Mouse (Mus musculus) right cerebral cortex, postnatal 25 days (tissue): ENCODE measurements at regions not wholly inside any gene's neighbourhood (a gene's known extent, or its start where the extent isn't known, plus 50 kb on each side); places are given as distances from the start of the nearest gene placed in this dataset.

Source experiments
- DNase-seq: peaks from one replicate; pipeline ENCODE4 v3.0.0; 2022

DNA sequence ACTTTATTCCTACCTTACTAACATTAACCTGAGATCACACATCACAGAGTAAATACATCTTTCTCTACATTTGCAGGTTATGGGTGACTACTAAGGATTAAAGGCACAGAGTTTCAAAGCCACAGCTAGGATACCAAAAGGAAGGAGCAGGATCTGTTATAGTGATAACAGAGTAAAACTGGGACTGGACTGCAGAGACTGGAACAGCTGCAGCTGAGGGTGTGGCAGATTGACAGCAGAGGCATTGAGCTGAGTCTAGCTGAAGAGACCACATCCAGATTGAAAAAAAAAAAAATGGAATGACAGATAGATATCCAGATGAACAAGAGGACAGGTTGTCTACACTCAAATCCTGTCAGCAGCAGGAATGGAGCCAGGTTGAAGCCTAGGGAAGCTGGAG, 301.1 kb downstream of the Irs2 start:
- DNase-seq = no peak

DNA sequence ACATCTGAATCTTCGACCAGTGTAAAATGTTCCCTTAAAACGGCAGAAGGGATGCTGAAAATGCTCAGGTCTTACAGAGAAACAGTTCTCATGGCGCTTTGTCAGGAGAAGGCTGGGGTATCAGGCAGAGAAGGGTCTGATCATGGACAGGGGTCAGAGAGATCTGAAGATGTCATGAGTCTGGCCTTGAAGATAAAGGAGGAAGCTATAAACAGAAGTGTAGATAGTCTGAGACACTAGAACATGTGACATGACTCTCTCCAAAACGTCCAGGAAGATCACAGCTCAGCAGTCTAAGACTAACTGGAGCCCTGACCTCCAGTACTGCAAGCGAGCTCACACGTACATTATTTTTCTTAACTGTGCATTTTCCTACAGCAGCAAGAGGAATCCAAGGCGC, 302.3 kb downstream of the Irs2 start:
- no peak for DNase-seq

DNA sequence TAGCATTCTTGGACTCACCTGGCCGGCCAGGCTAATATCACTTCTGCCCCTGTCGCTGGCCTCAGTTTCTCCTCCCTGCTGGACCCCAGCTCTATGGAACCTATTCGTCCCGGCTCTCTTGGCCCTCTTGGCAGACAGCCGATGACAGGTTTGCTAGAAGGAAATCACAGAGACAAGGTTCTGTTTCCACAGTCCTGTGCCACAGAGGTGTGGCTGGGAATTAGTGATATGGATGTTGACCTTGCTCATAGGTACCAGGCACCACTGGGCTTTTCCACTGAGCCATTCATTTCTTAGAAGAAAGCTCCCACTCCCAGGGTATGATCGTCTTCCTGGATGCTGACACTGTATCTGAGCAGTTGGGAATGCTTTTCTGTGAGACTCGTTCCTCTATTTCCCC, 305.5 kb downstream of the Irs2 start:
- no peak for DNase-seq

DNA sequence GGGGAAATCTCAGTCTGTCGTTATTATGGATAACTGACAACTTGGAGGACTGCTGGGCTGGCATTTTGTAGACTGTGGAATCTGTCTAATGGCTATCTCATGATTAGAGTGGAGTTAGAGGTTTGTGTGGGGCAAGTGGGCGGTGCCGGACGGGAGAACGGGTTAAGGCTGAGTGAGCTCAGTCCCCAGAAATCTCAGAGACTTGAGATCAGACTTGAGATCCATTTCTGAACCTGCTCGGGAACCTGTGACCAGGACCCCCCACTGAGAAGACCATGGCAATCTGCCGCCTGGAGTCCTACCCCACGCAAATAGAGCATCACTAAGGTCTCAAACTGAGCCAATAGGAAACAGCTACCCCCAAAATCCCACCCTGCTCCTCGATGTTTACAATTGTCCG, 306.0 kb downstream of the Irs2 start:
- no peak for DNase-seq

DNA sequence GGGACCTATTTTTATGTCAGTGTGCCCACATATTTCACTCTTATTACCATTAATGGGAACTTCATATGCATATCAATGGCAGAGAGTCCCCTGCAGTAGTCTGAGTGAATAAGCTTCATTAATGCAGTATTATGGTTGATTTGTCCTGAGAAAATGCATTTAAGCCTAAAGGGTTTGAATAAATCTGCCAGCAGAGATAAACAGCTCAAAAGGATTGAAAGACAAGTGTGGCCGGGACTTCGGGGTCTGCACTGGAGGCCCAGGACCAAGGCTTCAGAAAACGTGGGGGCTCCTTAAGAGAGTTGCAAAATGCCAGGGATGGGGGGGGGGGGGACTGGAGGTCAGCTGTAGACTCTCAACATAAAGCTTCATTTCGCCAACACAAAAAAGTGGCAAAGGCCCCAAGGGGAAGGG, 306.6 kb downstream of the Irs2 start:
- no peak for DNase-seq

DNA sequence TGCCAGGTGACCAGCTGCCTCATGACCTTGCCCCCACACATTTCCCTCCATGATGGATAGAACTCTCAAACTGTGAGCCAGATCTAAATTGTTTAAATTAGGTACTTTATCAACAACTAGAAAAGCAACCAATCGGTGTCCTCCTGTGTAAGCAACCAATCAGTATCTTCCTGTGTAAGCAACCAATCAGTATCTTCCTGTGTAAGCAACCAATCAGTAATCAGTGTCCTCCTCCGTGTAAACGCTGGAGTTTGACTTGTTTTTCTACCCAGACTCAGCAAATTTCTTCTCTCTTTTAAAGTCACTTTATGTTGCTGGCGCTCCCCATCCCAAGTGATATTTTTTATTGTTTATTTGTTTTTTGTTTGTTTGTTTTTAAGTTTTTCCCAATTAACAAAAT, 307.0 kb downstream of the Irs2 start:
- DNase-seq = no peak

DNA sequence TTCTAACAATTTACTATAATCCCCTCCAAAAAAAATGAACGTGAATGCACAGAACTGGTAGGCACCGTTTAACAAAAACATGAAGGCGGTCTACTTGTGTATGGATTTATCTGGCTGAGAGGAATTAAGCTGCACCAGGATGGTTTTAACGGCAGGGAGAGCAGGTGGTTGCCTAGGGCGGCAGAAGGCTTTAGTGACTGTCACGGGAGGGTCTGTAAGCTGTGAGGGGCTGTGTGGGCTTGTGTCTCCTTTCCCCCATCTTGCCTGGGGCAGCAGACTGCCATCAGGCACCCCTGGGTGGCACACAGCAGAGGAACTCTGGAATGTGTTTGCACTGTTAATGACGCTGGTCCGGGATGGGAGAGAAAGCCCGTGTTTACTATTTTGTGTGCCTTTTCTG, 308.6 kb downstream of the Irs2 start:
- no peak for DNase-seq

DNA sequence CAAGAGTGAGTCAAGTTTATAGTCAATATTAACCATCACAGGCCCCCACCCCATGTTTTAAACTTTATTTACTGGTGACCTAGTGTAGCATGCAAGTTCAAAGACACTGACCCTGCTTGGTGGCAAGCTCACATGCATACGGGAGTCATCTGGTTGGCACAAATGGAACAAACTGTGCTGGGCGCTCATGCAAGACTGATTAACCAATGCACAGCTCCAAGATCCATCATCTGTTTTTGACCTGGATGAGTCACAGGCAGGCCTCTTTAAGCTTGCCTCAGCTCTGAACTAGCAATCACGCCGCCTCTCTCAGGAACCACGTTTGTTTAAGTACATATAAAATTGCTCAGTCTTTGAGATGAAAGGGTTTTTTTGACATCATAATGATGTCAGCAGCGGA, 313.1 kb downstream of the Irs2 start:
- no peak for DNase-seq

DNA sequence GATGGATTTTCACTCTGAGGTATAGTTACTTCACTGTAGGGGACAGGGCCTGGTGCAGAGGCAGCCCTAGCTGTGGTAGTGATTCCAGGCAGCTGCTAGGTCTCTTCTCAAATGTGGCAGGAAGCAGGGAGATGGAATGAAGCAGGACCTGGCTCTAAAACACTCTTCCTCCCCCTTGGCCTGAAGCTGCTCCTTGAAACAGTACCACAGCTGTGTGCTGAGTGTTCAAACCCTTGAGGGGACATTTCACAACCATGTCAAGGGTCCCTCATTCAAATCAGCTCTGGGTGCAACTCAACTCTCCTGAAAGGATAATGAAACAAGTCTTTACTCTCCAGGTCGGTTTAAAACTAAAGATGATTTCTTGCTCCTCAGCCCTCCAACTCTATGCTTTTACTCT, 317.6 kb downstream of the Irs2 start:
- DNase-seq = no peak

DNA sequence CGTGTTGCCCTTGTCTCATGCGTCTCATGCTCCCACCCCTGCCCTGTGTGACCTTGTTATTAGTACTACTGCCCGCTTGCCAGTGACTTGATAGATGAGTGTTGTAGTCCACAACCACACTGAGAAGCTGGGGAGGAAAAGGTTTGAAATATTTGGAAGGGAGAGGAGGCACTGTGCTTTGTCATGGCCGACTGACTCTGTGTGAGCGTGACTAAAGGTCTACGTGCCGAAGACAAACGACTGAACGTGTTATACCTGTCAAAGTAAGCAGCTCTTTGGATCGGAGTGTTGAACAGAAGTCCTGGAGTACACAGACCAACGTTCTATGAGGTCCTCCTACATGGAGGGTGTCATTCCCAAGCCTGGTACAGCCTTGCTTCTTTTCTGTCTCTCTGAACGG, 318.4 kb downstream of the Irs2 start:
- DNase-seq = no peak

DNA sequence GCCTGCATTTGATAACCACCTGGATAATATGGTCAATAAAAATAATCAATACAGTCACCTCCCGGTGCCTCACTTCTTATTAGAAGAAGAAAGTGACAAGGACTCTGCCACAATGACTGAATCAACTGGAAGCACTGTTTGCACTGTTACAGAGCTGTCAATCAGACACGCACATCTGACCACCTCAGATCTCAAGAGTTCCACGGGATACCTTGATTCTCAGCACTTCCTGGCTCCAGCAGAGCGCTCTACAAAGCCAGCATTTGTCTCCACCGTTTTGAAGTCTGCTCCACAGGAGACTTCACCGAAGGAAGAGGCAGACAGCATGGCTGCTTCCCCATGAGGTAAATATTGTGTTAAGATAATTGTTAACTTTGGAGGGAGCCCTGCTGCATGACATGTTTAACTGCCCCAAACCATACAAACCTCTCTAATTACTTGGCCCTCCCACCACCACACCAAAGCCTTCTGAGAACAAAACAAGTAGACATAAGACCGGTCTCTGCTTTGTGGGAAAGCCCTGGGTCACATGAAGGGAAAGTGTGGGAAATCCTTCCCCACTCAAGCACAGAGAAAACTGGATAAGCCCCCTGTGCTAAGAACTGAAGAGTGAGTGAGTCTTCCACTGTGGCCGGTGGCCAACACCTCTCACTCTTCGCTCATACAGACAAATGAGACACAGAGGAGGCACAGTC, 320.2 kb downstream of the Irs2 start:
- no peak for DNase-seq
